Mouse (Mus musculus) intestine, postnatal 0 days (tissue): ENCODE measurements around the gene Rab3ip. TPM values are rescaled to one million over a fixed set of nuclear protein-coding genes. Genes with fewer than 3 reads are reported as not detected.

ENCODE experiments used
- ATAC-seq: fragments of 200-750 bp; cut with Nextera tagmentation; 2 replicates; pipeline ENCODE4 v1.8.0; 2017; ENCODE audit warnings: mild to moderate bottlenecking, moderate TSS enrichment, moderate library complexity
- H3K27ac ChIP-seq: fragments of 300-500 bp; sonication (generic); 2 replicates; pipeline ENCODE4 v1.5.1; 2014; ENCODE audit warnings: mild to moderate bottlenecking, low read depth, low read length, moderate library complexity
- H3K27me3 ChIP-seq: fragments of 300-500 bp; sonication (generic); replicated peaks from 2 replicates; pipeline ENCODE4 v1.6.1; 2014; ENCODE audit warnings: low read length, mixed read lengths; ENCODE audit not compliant: control insufficient read depth, insufficient read depth
- H3K36me3 ChIP-seq: fragments of 300-500 bp; sonication (generic); 2 replicates; pipeline ENCODE4 v1.6.1; 2014; ENCODE audit warnings: mild to moderate bottlenecking, moderate library complexity; ENCODE audit not compliant: control insufficient read depth, insufficient read depth
- H3K4me1 ChIP-seq: fragments of 300-500 bp; sonication (generic); replicated peaks from 2 replicates; pipeline ENCODE4 v1.6.1; 2014; ENCODE audit warnings: antibody characterized with exemption, low read length, mixed read lengths; ENCODE audit not compliant: control insufficient read depth, insufficient read depth
- H3K4me2 ChIP-seq: fragments of 300-500 bp; sonication (generic); replicated peaks from 2 replicates; pipeline ENCODE4 v1.6.1; 2014; ENCODE audit warnings: low read depth, mild to moderate bottlenecking, moderate library complexity
- H3K4me3 ChIP-seq: fragments of 300-500 bp; sonication (generic); 2 replicates; pipeline ENCODE4 v1.5.1; 2014; ENCODE audit warnings: low read depth, low read length
- H3K9ac ChIP-seq: fragments of 300-500 bp; sonication (generic); 2 replicates; pipeline ENCODE4 v1.6.1; 2014; ENCODE audit warnings: mild to moderate bottlenecking, low read depth, low read length
- H3K9me3 ChIP-seq: fragments of 300-500 bp; sonication (generic); 2 replicates; pipeline ENCODE4 v1.6.1; 2016; ENCODE audit warnings: mixed run types; ENCODE audit not compliant: control insufficient read depth
- CTCF ChIP-seq: sonication (generic); IDR thresholded peaks from 2 replicates; pipeline ENCODE4 v1.5.1; 2016; ENCODE audit warnings: low read depth, mild to moderate bottlenecking, control low read depth, antibody characterized with exemption, moderate library complexity
- WGBS: fragments of 180-500 bp; shearing (Covaris S2); extraction: QIAGEN DNeasy Blood & Tissue Kit; methylation state at CpG from one replicate; pipeline ENCODE4 v1.1.7; 2014; 5-methylcytosine and 5-hydroxymethylcytosine counted together
- polyA plus RNA-seq: library from polyadenylated mRNA; unstranded; fragments of >200 nt; fragmentation: Nextera tagmentation; extraction: Ambion mirVana; gene quantifications from 2 replicates; pipeline ENCODE4 v1.2.1, GENCODE M21; 2015

Rab3ip gene
- polyA plus RNA-seq, 1 experiment from 2014 or later, result 21.9 TPM

- H3K4me1 ChIP-seq, result no peaks in the 10 kb centered on the region
- no peak for ATAC-seq
- no peak overlapping the region for H3K4me2 ChIP-seq
- H3K27ac ChIP-seq, result no peak overlapping the region
- H3K9me3 ChIP-seq, result no peaks in the 10 kb centered on the region
- no peak overlapping the region for H3K9ac ChIP-seq
- WGBS, result 81% methylated on average over 12 of the region's 12 CpGs
- H3K4me3 ChIP-seq, result no peak overlapping the region
- no peak for TF ChIP-seq CTCF
- H3K36me3 ChIP-seq, result peaks cover 41% of the 10 kb centered on the region
- H3K27me3 ChIP-seq, result no peaks in the 10 kb centered on the region
Measured at GRCm38 (mm10) chr10:116935028-116935427, 15.5 kb downstream of the Rab3ip start.

DNA sequence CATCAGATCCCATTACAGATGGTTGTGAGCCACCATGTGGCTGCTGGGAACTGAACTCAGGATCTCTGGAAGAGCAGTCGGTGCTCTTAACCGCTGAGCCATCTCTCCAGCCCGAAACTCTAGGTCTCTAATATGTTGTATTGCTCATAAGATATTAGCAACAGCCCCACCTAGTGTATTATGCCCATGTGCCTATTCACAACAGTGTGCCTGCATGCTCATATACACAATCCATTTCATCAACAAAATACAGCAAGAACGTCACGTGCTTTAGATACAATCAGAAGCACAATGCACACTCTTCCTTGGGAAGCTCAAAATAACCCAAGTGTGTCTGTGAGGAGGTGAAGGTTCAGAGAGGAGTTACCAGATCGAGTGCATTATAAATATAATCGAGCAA, 16.8 kb downstream of the Rab3ip start:
- Histone ChIP-seq H3K27me3 (no peaks in the 10 kb centered on the region), H3K27ac (no peak overlapping the region), H3K9me3 (no peaks in the 10 kb centered on the region), H3K4me2 (no peak overlapping the region), H3K36me3 (peaks cover 39% of the 10 kb centered on the region), H3K4me3 (no peak overlapping the region), H3K9ac (no peak overlapping the region), H3K4me1 (no peaks in the 10 kb centered on the region)
- WGBS, result 92% methylated on average over 7 of the region's 7 CpGs
- ATAC-seq, result no peak
- 0 out of 2 replicates have a peak, but pooled peaks have one; percentile 16 for TF ChIP-seq CTCF

- H3K27ac ChIP-seq, result no peak overlapping the region
- peaks cover 31% of the 10 kb centered on the region for H3K36me3 ChIP-seq
- no peak overlapping the region for H3K9ac ChIP-seq
- 86% methylated on average over 13 of the region's 13 CpGs for WGBS
- H3K9me3 ChIP-seq, result no peaks in the 10 kb centered on the region
- TF ChIP-seq CTCF, result no peak
- H3K4me2 ChIP-seq, result no peak overlapping the region
- no peak overlapping the region for H3K4me3 ChIP-seq
- no peaks in the 10 kb centered on the region for H3K27me3 ChIP-seq
- H3K4me1 ChIP-seq, result no peaks in the 10 kb centered on the region
- no peak for ATAC-seq
Measured at GRCm38 (mm10) chr10:116932418-116932817, 18.2 kb downstream of the Rab3ip start.

DNA sequence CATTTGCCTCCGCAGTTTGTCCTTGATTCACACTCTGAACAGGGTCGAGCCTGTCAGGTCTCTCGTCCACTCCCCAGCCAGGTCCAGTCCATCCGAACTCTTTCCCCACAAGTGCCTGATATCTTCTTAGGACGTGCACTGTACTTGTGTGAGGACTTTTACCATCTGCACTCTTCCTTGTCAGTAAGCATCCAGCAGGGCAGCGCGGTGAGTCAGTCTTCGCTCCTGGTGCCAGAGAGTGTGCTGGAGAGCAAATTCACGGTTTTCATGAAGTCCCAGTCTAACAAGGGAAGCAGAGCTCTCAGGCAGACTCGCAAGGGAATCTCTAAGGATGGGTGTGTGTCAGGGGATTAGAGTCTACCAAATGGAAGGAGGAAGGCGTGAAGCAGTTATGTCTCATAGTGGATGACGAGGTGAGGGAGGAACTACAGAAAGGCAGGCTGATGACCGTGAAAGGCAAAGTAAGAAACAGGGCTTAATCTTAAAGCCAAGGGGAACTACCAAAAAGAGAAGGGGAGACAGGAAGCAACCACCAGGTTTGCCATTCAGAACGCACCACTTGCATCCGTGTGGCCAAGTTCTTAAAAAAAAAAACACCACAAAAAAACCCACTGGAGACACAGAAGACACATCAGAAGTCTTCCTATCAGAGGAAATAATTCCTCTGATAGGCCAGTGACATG, 18.9 kb downstream of the Rab3ip start:
- Histone ChIP-seq H3K36me3 (peaks cover 30% of the 10 kb centered on the region), H3K27ac (no peak overlapping the region), H3K4me1 (no peaks in the 10 kb centered on the region), H3K4me3 (no peak overlapping the region), H3K9me3 (no peaks in the 10 kb centered on the region), H3K27me3 (no peaks in the 10 kb centered on the region), H3K9ac (no peak overlapping the region), H3K4me2 (no peak overlapping the region)
- TF ChIP-seq CTCF, result no peak
- WGBS, result 86% methylated on average over 15 of the region's 15 CpGs
- no peak for ATAC-seq

- Histone ChIP-seq H3K4me3 (no peak overlapping the region), H3K4me1 (no peaks in the 10 kb centered on the region), H3K4me2 (no peak overlapping the region), H3K9ac (no peak overlapping the region), H3K9me3 (no peaks in the 10 kb centered on the region), H3K27me3 (no peaks in the 10 kb centered on the region), H3K27ac (no peak overlapping the region), H3K36me3 (peaks cover 31% of the 10 kb centered on the region)
- ATAC-seq, result no peak
- 65% methylated on average over 6 of the region's 7 CpGs for WGBS
- TF ChIP-seq CTCF, result no peak
Measured at GRCm38 (mm10) chr10:116930936-116931335, 19.6 kb downstream of the Rab3ip start.

GRCm38 (mm10) chr10:116930506-116930905, 20.1 kb downstream of the Rab3ip start:
- Histone ChIP-seq H3K27me3 (no peaks in the 10 kb centered on the region), H3K9ac (no peak overlapping the region), H3K4me1 (no peaks in the 10 kb centered on the region), H3K9me3 (no peaks in the 10 kb centered on the region), H3K4me2 (no peak overlapping the region), H3K4me3 (no peak overlapping the region), H3K36me3 (peaks cover 32% of the 10 kb centered on the region), H3K27ac (no peak overlapping the region)
- 63% methylated on average over 7 of the region's 7 CpGs for WGBS
- ATAC-seq, result peak; percentile 25; the same call in 1 of the 2 replicates
- TF ChIP-seq CTCF, result no peak
